Mouse (Mus musculus): Measurements from ENCODE around the gene Entpd4b.
"Not testable (repeated sequence)": the region's sequence is repeated elsewhere in the genome, so short reads cannot be mapped to it uniquely, and the experiment has no call there.

The Entpd4b gene

GRCm38 (mm10) chr14:69555110-69555831 lies at the start of gene Entpd4b:
TSS of gene Entpd4b (plus strand) at chr14:69555424.
- in situ Hi-C loops (cut with MboI): not testable (repeated sequence)

DNA sequence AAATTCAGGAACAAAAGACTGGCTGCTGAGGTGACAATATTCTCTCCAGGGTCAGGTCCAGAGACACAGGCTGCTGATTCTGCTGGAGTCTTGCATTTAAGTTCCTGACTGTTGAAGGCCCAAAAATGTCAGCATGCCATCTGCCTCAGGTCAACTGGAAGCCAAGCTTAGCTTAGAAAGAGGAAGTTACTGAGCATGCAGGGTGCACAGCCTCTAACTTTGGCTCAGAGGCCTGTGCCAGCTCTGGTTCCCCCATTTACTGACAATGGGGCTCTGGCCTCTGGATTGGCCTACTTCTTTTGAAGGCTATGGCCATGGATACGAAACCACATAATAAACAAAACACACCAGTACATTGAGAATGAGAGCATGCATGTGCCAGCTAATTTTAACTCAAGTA lies 48.2 kb upstream of the Entpd4b start:
- in situ Hi-C loops (cut with MboI): not testable (repeated sequence)

GRCm38 (mm10) chr14:69512449-69512848 lies 42.8 kb upstream of the Entpd4b start, which contains the start of gene Gm27179:
TSS of gene Gm27179 (minus strand) at chr14:69512549.
- in situ Hi-C loops (cut with MboI): not testable (repeated sequence)

DNA sequence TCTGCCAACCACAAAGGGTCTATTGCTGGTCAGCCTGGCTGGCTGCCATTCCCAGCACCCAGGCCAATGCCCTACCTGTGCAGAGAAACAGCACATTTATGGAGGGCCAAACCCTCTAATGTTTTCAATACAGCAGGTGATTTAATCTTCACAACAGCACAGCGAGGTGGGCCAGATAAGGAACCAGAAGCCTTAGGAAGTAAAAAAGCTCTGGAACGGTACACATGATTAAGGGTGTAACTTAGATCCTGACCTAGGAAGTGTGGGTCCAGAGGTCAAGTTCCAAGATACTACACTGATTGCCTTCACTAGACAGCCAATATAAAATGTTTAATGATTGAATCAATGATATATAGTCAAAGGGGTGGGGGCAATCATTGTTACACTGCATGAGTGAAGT lies 34.4 kb upstream of the Entpd4b start:
- in situ Hi-C loops (cut with MboI): not testable (repeated sequence)

GRCm38 (mm10) chr14:69523001-69523400 lies 32.2 kb upstream of the Entpd4b start:
- in situ Hi-C loops (cut with MboI): not testable (repeated sequence)

DNA sequence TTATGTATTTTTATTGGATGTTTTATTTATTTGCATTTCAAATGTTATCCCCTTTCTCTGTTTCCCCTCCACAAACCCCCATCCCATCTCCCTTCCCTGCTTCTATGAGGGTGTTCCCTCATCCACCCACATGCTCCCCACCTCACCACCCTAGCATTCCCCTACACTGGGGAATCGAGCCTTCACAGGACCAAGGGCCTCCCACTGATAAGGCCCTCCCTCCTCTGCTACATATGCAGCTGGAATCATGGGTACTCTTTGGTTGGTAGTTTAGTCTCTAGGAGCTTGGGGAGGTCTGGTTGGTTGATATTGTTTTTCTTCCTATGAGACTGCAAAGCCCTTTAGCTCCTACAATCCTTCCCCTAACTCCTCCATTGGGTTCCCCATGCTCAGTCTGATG lies 29.0 kb upstream of the Entpd4b start:
- in situ Hi-C loops (cut with MboI): not testable (repeated sequence)

- in situ Hi-C loops (cut with MboI): not testable (repeated sequence)
Observed at GRCm38 (mm10) chr14:69536539-69536938, 18.7 kb upstream of the Entpd4b start.

GRCm38 (mm10) chr14:69540113-69540512 lies 15.1 kb upstream of the Entpd4b start:
- in situ Hi-C loops (cut with MboI): not testable (repeated sequence)

DNA sequence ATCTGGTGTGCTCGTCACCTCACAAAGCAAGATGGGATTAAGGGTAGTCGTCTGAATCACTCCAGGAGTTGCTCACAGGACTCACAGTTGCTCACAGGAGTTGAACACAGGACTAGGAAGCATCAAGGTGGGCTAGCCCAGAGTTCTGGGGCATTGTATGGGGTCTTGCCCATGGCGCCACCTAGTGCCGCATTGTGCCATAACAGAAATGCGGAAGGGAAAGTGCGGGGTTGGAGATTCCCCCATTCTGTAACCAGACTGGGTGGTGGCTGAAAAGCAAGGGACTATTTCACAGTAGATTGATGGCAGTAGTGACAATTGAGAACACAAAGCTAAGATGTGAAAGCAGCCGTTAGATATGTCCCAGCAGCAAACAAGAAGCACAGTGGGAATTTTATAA lies 12.5 kb upstream of the Entpd4b start:
- in situ Hi-C loops (cut with MboI): not testable (repeated sequence)

DNA sequence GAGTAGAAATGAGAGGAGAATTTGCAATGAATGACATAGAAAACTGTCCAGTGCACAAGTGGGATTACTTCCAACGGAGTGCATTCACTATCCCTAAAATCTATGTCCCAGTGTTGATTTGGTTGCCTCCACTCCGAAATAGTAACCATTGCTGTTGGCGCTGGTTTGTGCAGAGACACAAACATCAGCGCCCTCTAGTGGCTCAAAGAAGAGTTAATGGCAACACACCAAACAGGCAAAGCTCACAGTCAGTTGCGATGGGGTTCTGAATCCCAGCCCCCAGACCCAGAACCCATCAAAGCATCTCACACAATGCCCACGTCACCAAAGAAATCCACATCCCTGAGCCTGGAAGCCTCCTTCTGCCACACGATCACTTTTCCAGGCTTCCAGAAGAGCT lies 11.2 kb upstream of the Entpd4b start:
- in situ Hi-C loops (cut with MboI): not testable (repeated sequence)

GRCm38 (mm10) chr14:69545052-69545451 lies 10.2 kb upstream of the Entpd4b start:
- in situ Hi-C loops (cut with MboI): not testable (repeated sequence)

- in situ Hi-C loops (cut with MboI): not testable (repeated sequence)
Observed at GRCm38 (mm10) chr14:69547310-69547709, 7.9 kb upstream of the Entpd4b start.

- in situ Hi-C loops (cut with MboI): not testable (repeated sequence)
Observed at GRCm38 (mm10) chr14:69556820-69557219, 1.6 kb downstream of the Entpd4b start.

GRCm38 (mm10) chr14:69557550-69557949 lies 2.3 kb downstream of the Entpd4b start:
- in situ Hi-C loops (cut with MboI): not testable (repeated sequence)
